Mouse (Mus musculus) forebrain, embryonic 13.5 days (tissue): Measurements from ENCODE around the gene Mmp9. TPM values are rescaled to one million over a fixed set of nuclear protein-coding genes. Genes with fewer than 3 reads are reported as not detected.

ENCODE experiments used
- ATAC-seq: fragments of 200-750 bp; cut with Nextera tagmentation; 2 replicates; pipeline ENCODE4 v1.8.0; 2017
- H3K27ac ChIP-seq: fragments of 300-500 bp; sonication (generic); 2 replicates; pipeline ENCODE4 v1.5.1; 2015; ENCODE audit warnings: inconsistent platforms, mild to moderate bottlenecking, moderate library complexity
- H3K27me3 ChIP-seq: fragments of 300-500 bp; sonication (generic); 2 replicates; pipeline ENCODE4 v1.6.1; 2015; ENCODE audit warnings: mild to moderate bottlenecking, inconsistent platforms
- H3K36me3 ChIP-seq: fragments of 300-500 bp; sonication (generic); 2 replicates; pipeline ENCODE4 v1.6.1; 2015; ENCODE audit warnings: mild to moderate bottlenecking, inconsistent platforms; ENCODE audit not compliant: poor library complexity, severe bottlenecking
- H3K4me1 ChIP-seq: fragments of 300-500 bp; sonication (generic); 2 replicates; pipeline ENCODE4 v1.6.1; 2015; ENCODE audit warnings: inconsistent platforms
- H3K4me2 ChIP-seq: fragments of 300-500 bp; sonication (generic); 2 replicates; pipeline ENCODE4 v1.6.1; 2015; ENCODE audit warnings: inconsistent platforms, mild to moderate bottlenecking, moderate library complexity
- H3K4me3 ChIP-seq: fragments of 300-500 bp; sonication (generic); 2 replicates; pipeline ENCODE4 v1.5.1; 2015; ENCODE audit warnings: mild to moderate bottlenecking, inconsistent platforms
- H3K9ac ChIP-seq: fragments of 300-500 bp; sonication (generic); 2 replicates; pipeline ENCODE4 v1.6.1; 2015; ENCODE audit warnings: mild to moderate bottlenecking, inconsistent platforms
- H3K9me3 ChIP-seq: fragments of 300-500 bp; sonication (generic); replicated peaks from 2 replicates; pipeline ENCODE4 v1.6.1; 2016; ENCODE audit warnings: inconsistent platforms
- WGBS: fragments of 180-500 bp; shearing (Covaris S2); methylation state at CpG from one replicate; pipeline ENCODE4 v1.1.7; 2015; 5-methylcytosine and 5-hydroxymethylcytosine counted together
- polyA plus RNA-seq: library from polyadenylated mRNA; unstranded; fragments of >200 nt; fragmentation: Nextera tagmentation; extraction: Ambion mirVana; gene quantifications from 2 replicates; pipeline ENCODE4 v1.2.1, GENCODE M21; 2015

Gene Mmp9
- polyA plus RNA-seq, 1 experiment from 2014 or later = 8.6 TPM

- Histone ChIP-seq H3K27me3 (peaks cover 30% of the 10 kb centered on the region), H3K9me3 (no peaks in the 10 kb centered on the region), H3K4me2 (no peak overlapping the region), H3K9ac (no peak overlapping the region), H3K4me3 (no peak overlapping the region), H3K27ac (no peak overlapping the region), H3K36me3 (no peaks in the 10 kb centered on the region), H3K4me1 (peaks cover 10% of the 10 kb centered on the region)
- no peak for ATAC-seq
- 81% methylated on average over 6 of the region's 6 CpGs for WGBS
Observed at GRCm38 (mm10) chr2:164975611-164976010, 35.0 kb downstream of the Mmp9 start.

GRCm38 (mm10) chr2:164979749-164980148 is 39.2 kb downstream of the Mmp9 start:
- Histone ChIP-seq H3K36me3 (no peaks in the 10 kb centered on the region), H3K4me3 (no peak overlapping the region), H3K27me3 (no peaks in the 10 kb centered on the region), H3K27ac (no peak overlapping the region), H3K9ac (no peak overlapping the region), H3K4me2 (no peak overlapping the region), H3K9me3 (no peaks in the 10 kb centered on the region), H3K4me1 (no peaks in the 10 kb centered on the region)
- WGBS = 26% methylated on average over 7 of the region's 7 CpGs
- no peak for ATAC-seq

GRCm38 (mm10) chr2:164985962-164986361 is 45.4 kb downstream of the Mmp9 start:
- H3K9me3 ChIP-seq = no peaks in the 10 kb centered on the region
- no peaks in the 10 kb centered on the region for H3K36me3 ChIP-seq
- no peaks in the 10 kb centered on the region for H3K4me1 ChIP-seq
- no peak for ATAC-seq
- no peak overlapping the region for H3K4me2 ChIP-seq
- H3K4me3 ChIP-seq = no peak overlapping the region
- H3K9ac ChIP-seq = no peak overlapping the region
- H3K27ac ChIP-seq = no peak overlapping the region
- WGBS = 75% methylated on average over 6 of the region's 6 CpGs
- H3K27me3 ChIP-seq = no peaks in the 10 kb centered on the region

GRCm38 (mm10) chr2:164986371-164987027 is 45.9 kb downstream of the Mmp9 start:
- Histone ChIP-seq H3K9ac (no peak overlapping the region), H3K27ac (no peak overlapping the region), H3K9me3 (no peaks in the 10 kb centered on the region), H3K4me2 (no peak overlapping the region), H3K4me3 (no peak overlapping the region), H3K36me3 (no peaks in the 10 kb centered on the region), H3K27me3 (no peaks in the 10 kb centered on the region), H3K4me1 (no peaks in the 10 kb centered on the region)
- no peak for ATAC-seq
- 79% methylated on average over 14 of the region's 14 CpGs for WGBS

DNA sequence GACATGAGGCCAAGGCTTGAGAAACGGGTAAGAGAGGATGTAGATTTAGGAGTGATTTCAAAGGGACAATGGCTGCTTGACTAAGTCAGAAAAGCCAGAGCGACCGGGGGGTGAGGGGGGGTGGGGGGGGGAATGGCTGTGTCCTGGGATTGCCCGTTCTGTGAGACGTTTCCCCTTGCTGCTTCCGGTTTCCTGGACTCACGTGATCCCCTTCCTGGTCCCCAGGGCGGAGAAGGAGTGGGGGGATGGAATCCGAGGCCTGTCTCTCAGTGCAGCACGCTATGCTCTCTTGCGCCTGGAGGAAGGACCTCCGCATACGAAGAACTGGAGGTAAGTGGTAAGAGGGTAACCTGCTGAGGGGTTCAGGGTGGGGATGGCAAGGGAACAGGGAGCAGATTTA is 48.2 kb downstream of the Mmp9 start:
- 73% methylated on average over 13 of the region's 13 CpGs for WGBS

DNA sequence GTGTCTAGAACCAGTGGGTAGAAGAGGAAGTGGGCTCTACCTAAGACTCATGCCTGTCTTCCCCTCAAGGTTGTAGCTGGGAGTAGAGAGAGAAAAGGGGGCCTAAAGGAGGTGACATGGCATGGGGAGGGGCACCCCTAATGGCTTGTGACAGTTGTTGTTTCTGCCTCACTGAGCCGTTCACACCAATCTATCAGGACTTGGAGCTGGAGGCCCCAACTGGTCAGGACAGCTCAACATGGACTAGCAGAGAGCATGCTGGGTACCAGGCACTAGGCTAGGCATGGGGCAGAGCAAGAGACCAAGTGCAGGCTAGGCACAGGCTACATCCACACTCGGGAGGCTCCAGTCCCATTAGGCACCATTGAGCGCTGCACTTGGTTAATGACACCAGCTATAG is 50.5 kb downstream of the Mmp9 start:
- ATAC-seq = no peak
- no peaks in the 10 kb centered on the region for H3K4me1 ChIP-seq
- H3K4me3 ChIP-seq = no peak overlapping the region
- H3K9me3 ChIP-seq = no peaks in the 10 kb centered on the region
- no peak overlapping the region for H3K27ac ChIP-seq
- H3K9ac ChIP-seq = no peak overlapping the region
- no peaks in the 10 kb centered on the region for H3K36me3 ChIP-seq
- WGBS = 76% methylated on average over 3 of the region's 3 CpGs
- peaks cover 6% of the 10 kb centered on the region for H3K27me3 ChIP-seq
- H3K4me2 ChIP-seq = no peak overlapping the region

More for the DNA sequence above, 48.2 kb downstream of the Mmp9 start:
- H3K9me3 ChIP-seq = no peaks in the 10 kb centered on the region
- no peaks in the 10 kb centered on the region for H3K36me3 ChIP-seq
- no peak overlapping the region for H3K4me2 ChIP-seq
- no peak for ATAC-seq
- H3K27me3 ChIP-seq = no peaks in the 10 kb centered on the region
- no peaks in the 10 kb centered on the region for H3K4me1 ChIP-seq
- no peak overlapping the region for H3K9ac ChIP-seq
- H3K4me3 ChIP-seq = no peak overlapping the region
- H3K27ac ChIP-seq = no peak overlapping the region

- no peak overlapping the region for H3K4me3 ChIP-seq
- no peak overlapping the region for H3K9ac ChIP-seq
- no peak overlapping the region for H3K27ac ChIP-seq
- H3K9me3 ChIP-seq = no peaks in the 10 kb centered on the region
- no peak overlapping the region for H3K4me2 ChIP-seq
- peaks cover 13% of the 10 kb centered on the region for H3K27me3 ChIP-seq
- WGBS = 51% methylated on average over 10 of the region's 10 CpGs
- H3K4me1 ChIP-seq = no peaks in the 10 kb centered on the region
- no peak for ATAC-seq
- H3K36me3 ChIP-seq = no peaks in the 10 kb centered on the region
Observed at GRCm38 (mm10) chr2:164991808-164992207, 51.2 kb downstream of the Mmp9 start.

DNA sequence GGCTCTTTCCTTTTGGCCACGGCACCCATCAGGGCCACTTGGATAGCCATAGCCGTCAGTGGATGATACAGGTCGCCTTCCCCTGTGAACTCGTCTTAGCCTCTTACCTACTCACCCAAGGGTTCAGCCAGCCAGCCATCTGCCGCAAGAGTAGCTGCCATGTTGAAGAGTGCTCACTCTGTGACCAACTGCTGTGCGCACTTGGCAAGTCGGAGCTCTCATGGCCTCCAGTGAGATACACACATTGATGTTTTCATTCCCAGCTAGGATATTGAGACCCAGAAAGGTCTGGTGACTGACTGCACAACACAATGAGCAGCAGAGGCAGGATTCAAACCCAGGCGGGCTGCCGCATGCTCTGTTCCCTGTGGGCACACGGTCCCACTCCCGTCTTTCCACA is 53.6 kb downstream of the Mmp9 start:
- no peak overlapping the region for H3K4me2 ChIP-seq
- peaks cover 8% of the 10 kb centered on the region for H3K36me3 ChIP-seq
- ATAC-seq = no peak
- no peak overlapping the region for H3K27ac ChIP-seq
- H3K9ac ChIP-seq = no peak overlapping the region
- peaks cover 19% of the 10 kb centered on the region for H3K4me1 ChIP-seq
- H3K4me3 ChIP-seq = no peak overlapping the region
- WGBS = 86% methylated on average over 11 of the region's 11 CpGs
- H3K27me3 ChIP-seq = peaks cover 37% of the 10 kb centered on the region
- H3K9me3 ChIP-seq = no peaks in the 10 kb centered on the region

- Histone ChIP-seq H3K4me1 (peaks cover 19% of the 10 kb centered on the region), H3K36me3 (peaks cover 15% of the 10 kb centered on the region), H3K4me3 (no peak overlapping the region), H3K27me3 (peaks cover 44% of the 10 kb centered on the region), H3K9me3 (no peaks in the 10 kb centered on the region), H3K9ac (no peak overlapping the region), H3K4me2 (no peak overlapping the region), H3K27ac (no peak overlapping the region)
- WGBS = 61% methylated on average over 21 of the region's 21 CpGs
- ATAC-seq = no peak
Observed at GRCm38 (mm10) chr2:164994659-164995428, 54.3 kb downstream of the Mmp9 start.

GRCm38 (mm10) chr2:164995976-164996375 is 55.4 kb downstream of the Mmp9 start:
- no peak for ATAC-seq
- WGBS = 62% methylated on average over 11 of the region's 11 CpGs
- Histone ChIP-seq H3K9ac (no peak overlapping the region), H3K27ac (no peak overlapping the region), H3K4me1 (peaks cover 19% of the 10 kb centered on the region), H3K36me3 (peaks cover 26% of the 10 kb centered on the region), H3K27me3 (peaks cover 47% of the 10 kb centered on the region), H3K9me3 (no peaks in the 10 kb centered on the region), H3K4me2 (no peak overlapping the region), H3K4me3 (no peak overlapping the region)

GRCm38 (mm10) chr2:164996848-164997720 is 56.5 kb downstream of the Mmp9 start:
- Histone ChIP-seq H3K4me3 (peak overlapping the region; percentile 30), H3K27ac (no peak overlapping the region), H3K9ac (peak overlapping the region; percentile 57), H3K36me3 (peaks cover 37% of the 10 kb centered on the region), H3K4me1 (peaks cover 19% of the 10 kb centered on the region), H3K9me3 (no peaks in the 10 kb centered on the region), H3K4me2 (peak overlapping the region; percentile 55), H3K27me3 (peaks cover 47% of the 10 kb centered on the region)
- 11% methylated on average over 49 of the region's 49 CpGs for WGBS
- ATAC-seq = no peak
